Mouse (Mus musculus) olfactory bulb, adult 2 months (tissue): ENCODE measurements around the gene Ncf2. TPM values are rescaled to one million over a fixed set of nuclear protein-coding genes. Genes with fewer than 3 reads are reported as not detected.
"Not testable (repeated sequence)": the region's sequence is repeated elsewhere in the genome, so short reads cannot be mapped to it uniquely, and the experiment has no call there.

Experiments
- H3K27ac ChIP-seq: fragments of 200-500 bp; 2 replicates; pipeline ENCODE4 v1.5.1; 2012; ENCODE audit warnings: low read depth, low read length; ENCODE audit not compliant: insufficient read depth
- H3K4me1 ChIP-seq: fragments of 200-500 bp; 2 replicates; pipeline ENCODE4 v1.6.1; 2012; ENCODE audit warnings: low read length; ENCODE audit not compliant: control insufficient read depth, insufficient read depth
- H3K4me3 ChIP-seq: fragments of 200-500 bp; 2 replicates; pipeline ENCODE4 v1.5.1; 2012; ENCODE audit warnings: mild to moderate bottlenecking, low read depth, low read length, moderate library complexity; ENCODE audit not compliant: insufficient read depth
- CTCF ChIP-seq: fragments of 200-500 bp; IDR thresholded peaks from 2 replicates; pipeline ENCODE4 v1.5.1; 2012; ENCODE audit warnings: low read depth, mild to moderate bottlenecking, low read length, moderate library complexity; ENCODE audit not compliant: insufficient read depth
- POLR2A ChIP-seq: fragments of 200-500 bp; IDR thresholded peaks from 2 replicates; pipeline ENCODE4 v1.6.1; 2012; ENCODE audit warnings: mild to moderate bottlenecking, low read depth, low read length, moderate library complexity; ENCODE audit not compliant: insufficient read depth
- WGBS: fragments of 180-500 bp; shearing (Covaris S2); methylation state at CpG from one replicate; pipeline ENCODE4 v1.1.7; 2018; 5-methylcytosine and 5-hydroxymethylcytosine counted together
- polyA plus RNA-seq: library from polyadenylated mRNA; stranded (reverse); fragments of >200 nt; gene quantifications from 2 replicates; pipeline ENCODE4 v1.2.4, GENCODE M21; 2012; ENCODE audit warnings: low replicate concordance; ENCODE audit not compliant: missing spikeins, insufficient read depth, insufficient read length

The Ncf2 gene
- polyA plus RNA-seq, 1 experiment: not detected

- peak; percentile 46; the same call in 1 of the 2 replicates for TF ChIP-seq CTCF
- TF ChIP-seq POLR2A: no peak
- Histone ChIP-seq H3K4me1 (no peaks in the 10 kb centered on the region), H3K4me3 (no peak overlapping the region), H3K27ac (no peak overlapping the region)
- WGBS: 41% methylated on average over 10 of the region's 10 CpGs
Measured at GRCm38 (mm10) chr1:152779071-152779737, 20.8 kb upstream of the Ncf2 start.

DNA sequence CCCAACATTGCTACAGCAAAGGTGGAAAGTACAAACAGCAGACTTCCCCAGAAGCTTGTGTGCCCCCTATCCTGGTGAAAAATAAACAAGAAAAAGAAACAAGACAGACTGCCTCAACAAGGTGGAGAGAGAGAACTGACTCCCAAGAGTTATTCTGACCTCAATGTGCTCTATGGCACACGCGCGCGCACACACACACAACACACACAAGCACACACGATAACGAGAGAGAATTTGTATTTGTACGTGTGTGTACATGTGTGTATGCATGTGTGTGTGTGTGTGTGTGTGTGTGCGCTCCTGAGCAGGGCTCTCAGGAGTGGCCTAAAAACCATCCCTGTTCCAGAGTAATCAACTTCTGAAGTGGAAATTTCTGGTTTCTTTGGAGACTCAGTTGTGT, 15.4 kb upstream of the Ncf2 start:
- 96% methylated on average over 8 of the region's 8 CpGs for WGBS
- no peak overlapping the region for H3K27ac ChIP-seq
- no peak overlapping the region for H3K4me3 ChIP-seq
- no peaks in the 10 kb centered on the region for H3K4me1 ChIP-seq
- no peak for TF ChIP-seq CTCF
- no peak for TF ChIP-seq POLR2A

GRCm38 (mm10) chr1:152785446-152785845, 14.5 kb upstream of the Ncf2 start:
- not testable (repeated sequence) for H3K4me3 ChIP-seq, H3K27ac ChIP-seq, H3K4me1 ChIP-seq
- WGBS: 94% methylated on average over 3 of the region's 3 CpGs

GRCm38 (mm10) chr1:152786953-152787352, 13.0 kb upstream of the Ncf2 start:
- WGBS: 96% methylated on average over 4 of the region's 4 CpGs
- TF ChIP-seq CTCF (no peak), POLR2A (no peak)
- H3K4me3 ChIP-seq: no peak overlapping the region
- no peaks in the 10 kb centered on the region for H3K4me1 ChIP-seq
- no peak overlapping the region for H3K27ac ChIP-seq

GRCm38 (mm10) chr1:152788121-152788660, 11.8 kb upstream of the Ncf2 start:
- no peak for TF ChIP-seq CTCF
- no peak for TF ChIP-seq POLR2A
- no peak overlapping the region for H3K27ac ChIP-seq
- peaks cover under 1% of the 10 kb centered on the region; the same call in 1 of the 2 replicates for H3K4me1 ChIP-seq
- H3K4me3 ChIP-seq: no peak overlapping the region
- 58% methylated on average over 4 of the region's 4 CpGs for WGBS

- WGBS: 48% methylated on average over 12 of the region's 12 CpGs
- TF ChIP-seq POLR2A (no peak), CTCF (no peak)
Measured at GRCm38 (mm10) chr1:152790254-152790653, 9.7 kb upstream of the Ncf2 start.

GRCm38 (mm10) chr1:152790821-152791220, 9.2 kb upstream of the Ncf2 start:
- Histone ChIP-seq H3K4me3 (no peak overlapping the region), H3K4me1 (peaks cover 5% of the 10 kb centered on the region; the same call in 1 of the 2 replicates), H3K27ac (no peak overlapping the region)
- TF ChIP-seq CTCF (no peak), POLR2A (no peak)
- 57% methylated on average over 6 of the region's 6 CpGs for WGBS

More at GRCm38 (mm10) chr1:152790254-152790653, 9.7 kb upstream of the Ncf2 start:
- Histone ChIP-seq H3K4me3 (no peak overlapping the region), H3K27ac (no peak overlapping the region), H3K4me1 (peaks cover 5% of the 10 kb centered on the region; the same call in 1 of the 2 replicates)

- TF ChIP-seq CTCF: no peak
- no peak for TF ChIP-seq POLR2A
- 64% methylated on average over 4 of the region's 4 CpGs for WGBS
- Histone ChIP-seq H3K4me3 (no peak overlapping the region), H3K4me1 (peaks cover 5% of the 10 kb centered on the region; the same call in 1 of the 2 replicates), H3K27ac (no peak overlapping the region)
Measured at GRCm38 (mm10) chr1:152791269-152791668, 8.7 kb upstream of the Ncf2 start.

DNA sequence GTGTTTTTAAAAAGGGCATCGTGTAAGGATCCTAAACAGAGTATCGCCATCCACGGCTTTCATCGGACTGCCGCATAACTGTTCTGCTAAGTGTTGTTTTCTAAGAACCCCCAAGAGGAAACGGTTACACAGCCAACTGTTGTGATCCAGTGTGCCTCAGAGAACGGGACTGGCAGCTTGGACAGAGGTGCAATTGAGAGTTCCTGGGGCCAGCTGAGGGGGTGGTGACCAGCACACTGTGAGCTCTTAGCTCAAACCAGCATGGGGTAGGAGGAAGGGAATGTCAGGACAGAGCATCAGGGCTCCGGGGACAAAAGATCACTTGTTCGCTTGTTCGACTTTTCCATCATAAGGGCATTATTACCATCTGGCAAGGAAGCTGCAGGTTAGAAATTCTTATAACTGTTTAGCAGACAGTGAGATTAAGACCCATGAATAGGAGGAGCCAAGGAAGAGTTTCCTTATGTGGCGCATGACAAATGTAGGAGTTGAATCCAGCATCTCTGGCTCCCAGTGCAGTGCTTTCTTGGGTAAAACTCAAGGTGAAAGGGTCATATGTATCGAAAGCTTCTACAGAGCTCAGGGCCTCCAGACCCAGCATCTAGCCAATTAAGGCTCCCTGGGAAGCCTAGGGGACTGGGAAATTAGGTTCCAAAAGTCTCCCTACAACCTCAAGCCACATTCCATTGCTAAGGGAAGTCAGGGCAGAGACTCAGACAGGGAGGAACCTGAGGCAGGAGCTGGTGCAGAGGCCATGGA, 7.1 kb upstream of the Ncf2 start:
- Histone ChIP-seq H3K4me1 (peaks cover 5% of the 10 kb centered on the region; the same call in 1 of the 2 replicates), H3K4me3 (no peak overlapping the region), H3K27ac (peak overlapping the region; percentile 50; the same call in 1 of the 2 replicates)
- TF ChIP-seq POLR2A (no peak), CTCF (no peak)
- WGBS: 54% methylated on average over 12 of the region's 12 CpGs
